Mouse (Mus musculus): ENCODE results near the gene Nps. TPM values are rescaled to one million over a fixed set of nuclear protein-coding genes. Genes with fewer than 3 reads are reported as not detected.

The Nps gene
- total RNA-seq, 1 experiment from 2014 or later = not detected

Other genes starting within 250 kb of the Nps start
- gene Foxi2, start 151.6 kb downstream of the Nps start, total RNA-seq (2021) = not detected in 2 replicates